Mouse (Mus musculus) embryo, embryonic 10 days (tissue): ENCODE measurements around the gene Rorc.

Source experiments
- DNase-seq: peaks from one replicate; pipeline ENCODE4 v3.0.0-alpha.2; 2015; ENCODE audit warnings: low spot score

The Rorc gene

GRCm38 (mm10) chr3:94372641-94373040, at the start of gene Rorc:
Gene Rorc, plus strand, starts transcription at chr3:94372794.
- DNase-seq, result no peak

- DNase-seq, result peak; percentile 25
These were observed 43.9 kb upstream of the Rorc start for GRCm38 (mm10) chr3:94328681-94329080.

GRCm38 (mm10) chr3:94334442-94334841, 38.2 kb upstream of the Rorc start:
- no peak for DNase-seq

GRCm38 (mm10) chr3:94338522-94338921, 34.1 kb upstream of the Rorc start:
- DNase-seq, result no peak

GRCm38 (mm10) chr3:94341959-94342422, 30.6 kb upstream of the Rorc start, which contains the start of gene Them5:
Gene Them5, plus strand, starts transcription at chr3:94342099.
- DNase-seq, result no peak

GRCm38 (mm10) chr3:94342552-94342951, 30.0 kb upstream of the Rorc start:
- DNase-seq, result no peak

- DNase-seq, result no peak
These were observed 28.4 kb upstream of the Rorc start for GRCm38 (mm10) chr3:94344182-94344581.

GRCm38 (mm10) chr3:94344897-94345296, 27.7 kb upstream of the Rorc start:
- DNase-seq, result no peak

GRCm38 (mm10) chr3:94348146-94348545, 24.4 kb upstream of the Rorc start:
- DNase-seq, result no peak

- peak; percentile 65 for DNase-seq
These were observed 11.8 kb upstream of the Rorc start for GRCm38 (mm10) chr3:94360812-94361211.

- DNase-seq, result no peak
These were observed 10.5 kb upstream of the Rorc start, which contains the start of gene C2cd4d for GRCm38 (mm10) chr3:94362138-94362537. Gene C2cd4d, plus strand, starts transcription at chr3:94362438.

- peak; percentile 67 for DNase-seq
These were observed 9.1 kb upstream of the Rorc start for GRCm38 (mm10) chr3:94363291-94364153.

GRCm38 (mm10) chr3:94364154-94364526, 8.5 kb upstream of the Rorc start:
- peak; percentile 36 for DNase-seq

GRCm38 (mm10) chr3:94366761-94367160, 5.8 kb upstream of the Rorc start:
- DNase-seq, result peak; percentile 89

- DNase-seq, result no peak
These were observed 5.1 kb upstream of the Rorc start for GRCm38 (mm10) chr3:94367511-94367910.

- no peak for DNase-seq
These were observed 4.0 kb upstream of the Rorc start for GRCm38 (mm10) chr3:94368631-94369030.

- DNase-seq, result no peak
These were observed 2.9 kb upstream of the Rorc start for GRCm38 (mm10) chr3:94369709-94370108.

GRCm38 (mm10) chr3:94371637-94372036, 957 bp upstream of the Rorc start:
- DNase-seq, result no peak

GRCm38 (mm10) chr3:94372038-94372437, 556 bp upstream of the Rorc start:
- no peak for DNase-seq

GRCm38 (mm10) chr3:94373090-94373489, 496 bp downstream of the Rorc start:
- DNase-seq, result no peak

GRCm38 (mm10) chr3:94373597-94374011, 1.0 kb downstream of the Rorc start:
- peak; percentile 27 for DNase-seq

GRCm38 (mm10) chr3:94374636-94375035, 2.0 kb downstream of the Rorc start:
- no peak for DNase-seq

- no peak for DNase-seq
These were observed 2.6 kb downstream of the Rorc start for GRCm38 (mm10) chr3:94375146-94375545.

- no peak for DNase-seq
These were observed 3.3 kb downstream of the Rorc start for GRCm38 (mm10) chr3:94375861-94376260.
